Mouse (Mus musculus) neural tube, embryonic 15.5 days (tissue): ENCODE measurements around the gene Adamts16. TPM values are rescaled to one million over a fixed set of nuclear protein-coding genes. Genes with fewer than 3 reads are reported as not detected.

Experiments
- ATAC-seq: fragments of 200-750 bp; cut with Nextera tagmentation; 2 replicates; pipeline ENCODE4 v1.8.0; 2017; ENCODE audit warnings: mild to moderate bottlenecking, moderate TSS enrichment, moderate library complexity; ENCODE audit not compliant: low FRiP score
- H3K27ac ChIP-seq: fragments of 300-500 bp; sonication (generic); replicated peaks from 2 replicates; pipeline ENCODE4 v1.5.1; 2015; ENCODE audit warnings: mild to moderate bottlenecking, inconsistent platforms
- H3K27me3 ChIP-seq: fragments of 300-500 bp; sonication (generic); replicated peaks from 2 replicates; pipeline ENCODE4 v1.6.1; 2015; ENCODE audit warnings: inconsistent platforms
- H3K36me3 ChIP-seq: fragments of 300-500 bp; sonication (generic); 2 replicates; pipeline ENCODE4 v1.6.1; 2015; ENCODE audit warnings: inconsistent platforms
- H3K4me1 ChIP-seq: fragments of 300-500 bp; sonication (generic); 2 replicates; pipeline ENCODE4 v1.6.1; 2015; ENCODE audit warnings: inconsistent platforms
- H3K4me2 ChIP-seq: fragments of 300-500 bp; sonication (generic); 2 replicates; pipeline ENCODE4 v1.6.1; 2015; ENCODE audit warnings: inconsistent platforms, mild to moderate bottlenecking, moderate library complexity
- H3K4me3 ChIP-seq: fragments of 300-500 bp; sonication (generic); replicated peaks from 2 replicates; pipeline ENCODE4 v1.5.1; 2015; ENCODE audit warnings: mild to moderate bottlenecking, inconsistent platforms
- H3K9ac ChIP-seq: fragments of 300-500 bp; sonication (generic); replicated peaks from 2 replicates; pipeline ENCODE4 v1.6.1; 2015; ENCODE audit warnings: mild to moderate bottlenecking, inconsistent platforms
- H3K9me3 ChIP-seq: fragments of 300-500 bp; sonication (generic); replicated peaks from 2 replicates; pipeline ENCODE4 v1.6.1; 2016; ENCODE audit warnings: inconsistent platforms
- WGBS: fragments of 180-500 bp; shearing (Covaris S2); methylation state at CpG from one replicate; pipeline ENCODE4 v1.1.7; 2015; ENCODE audit warnings: mixed read lengths; 5-methylcytosine and 5-hydroxymethylcytosine counted together
- polyA plus RNA-seq: library from polyadenylated mRNA; unstranded; fragments of >200 nt; fragmentation: Nextera tagmentation; extraction: Ambion mirVana; gene quantifications from 2 replicates; pipeline ENCODE4 v1.2.1, GENCODE M21; 2015

Gene Adamts16
- polyA plus RNA-seq, 1 experiment from 2014 or later: 6.3 TPM

DNA sequence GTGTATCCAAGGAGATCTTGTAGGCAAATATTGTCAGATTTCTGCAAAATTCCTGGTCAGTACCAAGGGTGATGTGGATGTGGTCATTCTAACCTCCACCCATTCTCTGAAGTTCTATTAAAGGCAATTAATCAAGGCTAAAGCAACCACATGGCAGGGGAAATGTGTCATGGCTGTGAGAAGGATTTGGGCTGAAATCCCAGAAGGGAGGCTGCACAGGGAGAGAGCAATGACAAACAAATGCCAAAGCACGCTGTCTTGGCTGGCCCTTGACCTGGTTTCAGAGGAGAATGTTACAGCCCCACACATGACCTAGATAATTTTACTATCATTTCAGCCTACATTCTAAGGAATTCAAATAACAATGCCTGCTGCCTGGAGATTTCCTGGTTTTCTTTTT lies 52.6 kb downstream of the Adamts16 start:
- 80% methylated on average over 1 of the region's 1 CpGs for WGBS

GRCm38 (mm10) chr13:70785078-70785477 lies 56.5 kb downstream of the Adamts16 start:
- H3K9ac ChIP-seq: no peak overlapping the region
- no peak for ATAC-seq
- H3K4me1 ChIP-seq: 0 out of 2 replicates have a peak, but pooled peaks cover 2% of the 10 kb centered on the region
- H3K4me2 ChIP-seq: no peak overlapping the region
- H3K27me3 ChIP-seq: no peaks in the 10 kb centered on the region
- H3K9me3 ChIP-seq: no peaks in the 10 kb centered on the region
- no peak overlapping the region for H3K4me3 ChIP-seq
- 91% methylated on average over 2 of the region's 2 CpGs for WGBS
- H3K36me3 ChIP-seq: no peaks in the 10 kb centered on the region
- H3K27ac ChIP-seq: no peak overlapping the region

More for the DNA sequence above, 52.6 kb downstream of the Adamts16 start:
- Histone ChIP-seq H3K9me3 (no peaks in the 10 kb centered on the region), H3K27me3 (no peaks in the 10 kb centered on the region), H3K9ac (no peak overlapping the region), H3K4me3 (no peak overlapping the region), H3K4me2 (no peak overlapping the region), H3K36me3 (no peaks in the 10 kb centered on the region), H3K4me1 (no peaks in the 10 kb centered on the region), H3K27ac (no peak overlapping the region)
- ATAC-seq: no peak

DNA sequence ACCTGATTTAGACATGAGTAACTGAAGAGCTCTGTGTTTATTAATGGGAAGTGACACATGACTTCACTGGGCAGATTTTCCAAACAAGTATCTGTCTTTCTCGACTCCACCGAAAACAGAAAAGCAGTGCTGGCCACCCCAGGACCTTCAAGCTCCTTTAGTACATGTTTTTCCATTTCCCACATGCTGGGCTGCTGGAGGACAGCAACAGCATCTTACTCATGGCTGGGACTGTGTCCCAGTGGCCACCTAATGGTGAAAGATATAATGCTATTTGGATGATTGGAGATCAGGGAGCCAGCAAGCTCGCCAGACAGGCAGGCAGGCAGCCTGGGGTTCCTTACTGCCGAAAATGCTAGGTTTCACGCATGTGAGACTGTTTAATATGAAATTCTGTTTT lies 57.5 kb downstream of the Adamts16 start:
- WGBS: 78% methylated on average over 5 of the region's 5 CpGs
- Histone ChIP-seq H3K36me3 (no peaks in the 10 kb centered on the region), H3K9ac (no peak overlapping the region)

DNA sequence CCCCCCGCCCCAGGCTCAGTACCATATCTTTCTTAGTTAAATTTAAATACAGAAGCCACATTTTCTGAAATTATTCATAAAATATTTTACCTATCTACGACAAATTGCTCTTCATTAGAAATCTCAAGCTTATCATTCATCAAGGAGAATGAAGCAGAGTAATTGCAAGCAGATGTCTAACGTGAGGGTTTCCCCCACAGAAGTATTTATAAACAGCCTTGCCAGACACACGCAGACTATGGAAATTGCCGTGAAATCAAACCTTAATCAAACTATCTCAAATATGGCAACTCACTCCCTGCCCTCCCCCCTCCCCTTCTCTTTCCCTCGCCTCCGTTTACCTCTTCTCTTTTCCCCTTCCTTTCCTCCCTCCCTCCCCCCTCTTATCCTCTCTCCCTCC lies 61.8 kb downstream of the Adamts16 start:
- H3K9me3 ChIP-seq: no peaks in the 10 kb centered on the region
- no peak overlapping the region for H3K9ac ChIP-seq
- no peaks in the 10 kb centered on the region for H3K27me3 ChIP-seq
- H3K4me3 ChIP-seq: no peak overlapping the region
- no peaks in the 10 kb centered on the region for H3K36me3 ChIP-seq
- 0 out of 2 replicates have a peak, but pooled peaks cover 3% of the 10 kb centered on the region for H3K4me1 ChIP-seq
- WGBS: 50% methylated on average over 7 of the region's 7 CpGs
- H3K4me2 ChIP-seq: no peak overlapping the region
- ATAC-seq: no peak
- no peak overlapping the region for H3K27ac ChIP-seq

More for the DNA sequence above, 57.5 kb downstream of the Adamts16 start:
- Histone ChIP-seq H3K27me3 (no peaks in the 10 kb centered on the region), H3K4me1 (0 out of 2 replicates have a peak, but pooled peaks cover 3% of the 10 kb centered on the region), H3K4me2 (no peak overlapping the region), H3K27ac (no peak overlapping the region), H3K9me3 (no peaks in the 10 kb centered on the region), H3K4me3 (no peak overlapping the region)
- ATAC-seq: no peak

DNA sequence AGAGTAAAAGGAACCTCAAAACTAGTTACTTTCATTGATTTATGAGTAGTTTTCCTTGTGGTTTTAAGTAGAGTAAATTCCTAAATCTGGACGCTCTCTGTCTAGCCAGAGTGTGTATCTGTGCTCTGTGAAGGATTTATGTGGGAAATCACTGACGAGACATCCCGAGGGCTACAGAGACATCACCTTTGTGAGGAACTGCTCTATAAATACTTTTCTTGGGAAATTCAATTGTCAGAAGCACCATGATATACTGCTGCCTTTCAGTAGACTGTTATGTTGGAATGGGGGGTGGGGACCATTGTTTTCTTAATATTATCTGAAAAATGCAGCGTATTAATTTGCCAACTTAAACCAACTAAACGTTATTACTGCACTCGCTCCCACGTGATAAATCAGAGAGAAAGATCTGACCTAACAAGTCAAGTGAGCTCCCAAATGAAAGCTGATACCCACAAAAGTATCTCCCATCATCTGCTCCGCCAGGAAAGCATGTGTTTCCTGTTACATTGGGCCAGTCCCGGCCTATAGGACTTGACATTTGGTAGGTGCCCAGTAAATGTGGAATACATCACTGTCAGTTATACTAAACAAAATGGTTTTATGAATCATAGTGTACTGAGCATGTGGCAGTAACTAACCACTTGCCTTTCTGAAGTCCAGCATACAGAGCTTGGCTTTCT lies 62.6 kb downstream of the Adamts16 start:
- Histone ChIP-seq H3K4me2 (no peak overlapping the region), H3K9me3 (no peaks in the 10 kb centered on the region), H3K4me1 (0 out of 2 replicates have a peak, but pooled peaks cover 3% of the 10 kb centered on the region), H3K9ac (no peak overlapping the region), H3K27ac (no peak overlapping the region), H3K36me3 (no peaks in the 10 kb centered on the region), H3K27me3 (no peaks in the 10 kb centered on the region), H3K4me3 (no peak overlapping the region)
- no peak for ATAC-seq
- 75% methylated on average over 9 of the region's 9 CpGs for WGBS

- no peaks in the 10 kb centered on the region for H3K4me1 ChIP-seq
- H3K36me3 ChIP-seq: no peaks in the 10 kb centered on the region; the same call in 1 of the 2 replicates
- no peaks in the 10 kb centered on the region for H3K27me3 ChIP-seq
- H3K4me3 ChIP-seq: no peak overlapping the region
- 88% methylated on average over 6 of the region's 6 CpGs for WGBS
- H3K9me3 ChIP-seq: no peaks in the 10 kb centered on the region
- no peak for ATAC-seq
- no peak overlapping the region for H3K4me2 ChIP-seq
- no peak overlapping the region for H3K9ac ChIP-seq
- H3K27ac ChIP-seq: no peak overlapping the region
Observed at GRCm38 (mm10) chr13:70771100-70771499, 70.5 kb downstream of the Adamts16 start.

DNA sequence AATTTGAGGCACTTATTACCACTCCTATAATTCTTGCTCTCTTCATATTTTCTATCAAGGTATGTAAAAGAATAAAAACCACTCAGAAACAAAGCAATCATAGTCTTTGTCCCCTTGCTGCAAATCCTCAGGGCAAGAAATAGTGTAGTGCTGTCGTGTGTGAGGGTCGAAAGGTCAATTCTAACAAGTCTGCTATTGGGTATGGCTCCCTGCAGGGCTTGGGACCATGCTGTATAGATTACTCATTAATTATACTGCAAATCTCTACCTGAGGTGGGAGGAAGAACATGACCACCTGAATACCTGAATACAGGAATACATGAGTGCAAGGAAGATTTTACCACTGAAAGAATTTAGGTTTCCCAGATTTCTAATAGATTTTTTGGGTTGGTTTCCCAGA lies 72.5 kb downstream of the Adamts16 start:
- Histone ChIP-seq H3K36me3 (no peaks in the 10 kb centered on the region; the same call in 1 of the 2 replicates), H3K4me2 (no peak overlapping the region), H3K4me3 (no peak overlapping the region), H3K27me3 (no peaks in the 10 kb centered on the region), H3K4me1 (no peaks in the 10 kb centered on the region), H3K27ac (no peak overlapping the region), H3K9ac (no peak overlapping the region), H3K9me3 (no peaks in the 10 kb centered on the region)
- WGBS: 64% methylated on average over 2 of the region's 2 CpGs
- no peak for ATAC-seq

- Histone ChIP-seq H3K4me2 (no peak overlapping the region), H3K27ac (no peak overlapping the region), H3K9me3 (no peaks in the 10 kb centered on the region), H3K9ac (no peak overlapping the region), H3K36me3 (no peaks in the 10 kb centered on the region; the same call in 1 of the 2 replicates), H3K27me3 (no peaks in the 10 kb centered on the region), H3K4me3 (no peak overlapping the region), H3K4me1 (no peaks in the 10 kb centered on the region)
- ATAC-seq: no peak
Observed at GRCm38 (mm10) chr13:70767462-70767861, 74.1 kb downstream of the Adamts16 start.

DNA sequence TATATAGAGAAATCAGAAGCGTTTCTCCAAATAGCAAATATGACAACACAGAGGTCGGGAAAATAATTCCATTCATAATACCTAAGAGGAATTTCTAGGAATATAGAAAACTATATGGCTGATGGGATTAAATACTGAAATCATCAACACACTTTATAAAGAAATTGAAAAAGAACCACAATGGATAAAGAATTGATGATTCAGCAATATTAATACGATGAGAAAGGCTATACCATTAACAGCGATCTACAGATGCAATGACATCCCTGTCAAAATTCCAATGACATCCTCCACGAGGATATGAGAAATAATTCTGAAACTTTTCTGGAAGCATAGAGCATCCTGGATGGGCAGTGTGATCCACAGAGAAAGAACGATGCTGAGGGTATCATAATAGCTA lies 76.9 kb downstream of the Adamts16 start:
- ATAC-seq: no peak
- Histone ChIP-seq H3K9ac (no peak overlapping the region), H3K27me3 (no peaks in the 10 kb centered on the region), H3K9me3 (no peaks in the 10 kb centered on the region), H3K27ac (no peak overlapping the region), H3K36me3 (no peaks in the 10 kb centered on the region; the same call in 1 of the 2 replicates), H3K4me2 (no peak overlapping the region), H3K4me1 (no peaks in the 10 kb centered on the region), H3K4me3 (no peak overlapping the region)
- WGBS: 88% methylated on average over 6 of the region's 6 CpGs

DNA sequence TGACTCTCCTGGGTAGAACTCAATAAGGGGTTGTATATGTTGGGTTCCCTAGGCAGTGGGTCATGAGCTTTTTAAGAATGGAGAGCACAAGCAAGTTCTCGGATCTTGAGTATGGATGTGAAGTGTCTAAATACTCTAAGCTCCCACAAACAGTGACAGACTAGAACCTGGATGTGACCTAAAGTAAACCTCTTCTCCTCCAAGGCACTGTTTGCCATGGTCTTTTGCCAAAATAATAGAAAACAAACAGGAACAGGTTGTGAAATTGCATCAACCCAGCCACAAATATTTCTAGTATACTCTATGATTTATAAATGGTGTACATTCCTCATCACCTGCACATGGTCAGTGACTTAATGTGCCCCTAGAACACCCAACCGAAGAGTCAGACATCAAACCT lies 79.0 kb downstream of the Adamts16 start:
- peaks cover 3% of the 10 kb centered on the region; the same call in 1 of the 2 replicates for H3K36me3 ChIP-seq

GRCm38 (mm10) chr13:70761312-70761711 lies 80.3 kb downstream of the Adamts16 start:
- 54% methylated on average over 2 of the region's 2 CpGs for WGBS
- no peaks in the 10 kb centered on the region for H3K4me1 ChIP-seq
- no peak overlapping the region for H3K9ac ChIP-seq
- H3K27ac ChIP-seq: no peak overlapping the region
- no peak overlapping the region for H3K4me3 ChIP-seq
- no peaks in the 10 kb centered on the region for H3K9me3 ChIP-seq
- ATAC-seq: no peak
- H3K4me2 ChIP-seq: no peak overlapping the region
- 0 out of 2 replicates have a peak, but pooled peaks cover 3% of the 10 kb centered on the region for H3K36me3 ChIP-seq
- H3K27me3 ChIP-seq: no peaks in the 10 kb centered on the region

More for the DNA sequence above, 79.0 kb downstream of the Adamts16 start:
- H3K27me3 ChIP-seq: no peaks in the 10 kb centered on the region
- no peak overlapping the region for H3K4me2 ChIP-seq
- H3K4me3 ChIP-seq: no peak overlapping the region
- H3K9ac ChIP-seq: no peak overlapping the region
- H3K9me3 ChIP-seq: no peaks in the 10 kb centered on the region
- WGBS: 91% methylated on average over 2 of the region's 2 CpGs
- no peaks in the 10 kb centered on the region for H3K4me1 ChIP-seq
- ATAC-seq: no peak
- no peak overlapping the region for H3K27ac ChIP-seq

DNA sequence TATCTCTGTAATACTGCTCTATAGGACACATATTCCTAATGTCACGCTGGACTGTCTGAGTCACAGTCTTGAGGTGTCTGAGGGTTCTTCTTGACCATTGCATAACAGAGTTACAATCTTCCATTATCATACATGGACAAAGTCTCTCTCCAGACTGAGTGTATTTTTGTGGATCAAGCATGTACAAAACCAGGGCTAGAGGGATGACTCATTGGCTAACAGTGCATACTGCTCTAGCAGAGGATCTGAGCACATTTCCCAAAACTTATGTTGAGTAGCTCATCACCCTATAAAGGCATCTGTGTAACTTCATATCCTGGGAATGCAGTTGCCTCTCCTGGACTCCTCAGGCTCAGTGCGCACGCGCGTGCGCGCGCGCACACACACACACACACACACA lies 81.4 kb downstream of the Adamts16 start:
- Histone ChIP-seq H3K9ac (no peak overlapping the region), H3K27me3 (no peaks in the 10 kb centered on the region), H3K36me3 (0 out of 2 replicates have a peak, but pooled peaks cover 3% of the 10 kb centered on the region), H3K9me3 (no peaks in the 10 kb centered on the region), H3K27ac (no peak overlapping the region), H3K4me1 (no peaks in the 10 kb centered on the region), H3K4me2 (no peak overlapping the region), H3K4me3 (no peak overlapping the region)
- ATAC-seq: no peak
- WGBS: 95% methylated on average over 9 of the region's 9 CpGs
